Mouse (Mus musculus): Measurements from ENCODE around the gene Fstl4. TPM values are rescaled to one million over a fixed set of nuclear protein-coding genes. Genes with fewer than 3 reads are reported as not detected.

The Fstl4 gene
- polyA plus RNA-seq, 1 experiment from 2014 or later, result 5.7 TPM

- Histone ChIP-seq H3K4me3 (no peak overlapping the region), H3K27ac (no peak overlapping the region), H3K27me3 (no peaks in the 10 kb centered on the region), H3K4me1 (replicated peaks) (peaks cover 13% of the 10 kb centered on the region), H3K9me3 (replicated peaks) (no peaks in the 10 kb centered on the region), H3K36me3 (no peaks in the 10 kb centered on the region), H3K4me2 (no peak overlapping the region), H3K9ac (no peak overlapping the region)
- ATAC-seq (replicated peaks; ENCODE audit: insufficient number of reproducible peaks, insufficient read depth, low FRiP score, low read depth), result no peak
- WGBS, result 89% methylated on average over 3 of the region's 3 CpGs
Measured at GRCm38 (mm10) chr11:52775291-52775690, 10.9 kb downstream of the Fstl4 start.

GRCm38 (mm10) chr11:52782426-52782825, 18.0 kb downstream of the Fstl4 start:
- Histone ChIP-seq H3K27me3 (no peaks in the 10 kb centered on the region), H3K4me3 (no peak overlapping the region), H3K27ac (no peak overlapping the region), H3K36me3 (no peaks in the 10 kb centered on the region), H3K9ac (no peak overlapping the region), H3K4me1 (replicated peaks) (0 out of 2 replicates have a peak, but pooled peaks cover 5% of the 10 kb centered on the region), H3K9me3 (replicated peaks) (no peaks in the 10 kb centered on the region), H3K4me2 (no peak overlapping the region)
- no peak for ATAC-seq (replicated peaks; ENCODE audit: insufficient number of reproducible peaks, insufficient read depth, low FRiP score, low read depth)
- 78% methylated on average over 5 of the region's 5 CpGs for WGBS

- 64% methylated on average over 5 of the region's 5 CpGs for WGBS
- no peaks in the 10 kb centered on the region for H3K9me3 ChIP-seq (replicated peaks)
- H3K4me2 ChIP-seq, result no peak overlapping the region
- no peaks in the 10 kb centered on the region for H3K36me3 ChIP-seq
- no peaks in the 10 kb centered on the region for H3K4me1 ChIP-seq (replicated peaks)
- ATAC-seq (replicated peaks; ENCODE audit: insufficient number of reproducible peaks, insufficient read depth, low FRiP score, low read depth), result no peak
- no peak overlapping the region for H3K27ac ChIP-seq
- no peaks in the 10 kb centered on the region for H3K27me3 ChIP-seq
- H3K9ac ChIP-seq, result no peak overlapping the region
- H3K4me3 ChIP-seq, result no peak overlapping the region
Measured at GRCm38 (mm10) chr11:52794331-52794730, 29.9 kb downstream of the Fstl4 start.

GRCm38 (mm10) chr11:52809542-52809941, 45.1 kb downstream of the Fstl4 start:
- Histone ChIP-seq H3K4me1 (replicated peaks) (peaks cover 3% of the 10 kb centered on the region; the same call in 1 of the 2 replicates), H3K36me3 (no peaks in the 10 kb centered on the region), H3K27ac (peak overlapping the region; percentile 4; the same call in 1 of the 2 replicates), H3K27me3 (no peaks in the 10 kb centered on the region), H3K4me2 (peak overlapping the region; percentile 1; the same call in 1 of the 2 replicates), H3K9me3 (replicated peaks) (no peaks in the 10 kb centered on the region), H3K4me3 (no peak overlapping the region), H3K9ac (no peak overlapping the region)
- no peak for ATAC-seq (replicated peaks; ENCODE audit: insufficient number of reproducible peaks, insufficient read depth, low FRiP score, low read depth)
- whole genome bisulfite sequencing, result 60% methylated on average over 2 of the region's 2 CpGs

GRCm38 (mm10) chr11:52816004-52816403, 51.6 kb downstream of the Fstl4 start:
- no peak for ATAC-seq (replicated peaks; ENCODE audit: insufficient number of reproducible peaks, insufficient read depth, low FRiP score, low read depth)
- no peak overlapping the region for H3K4me3 ChIP-seq
- H3K9me3 ChIP-seq (replicated peaks), result no peaks in the 10 kb centered on the region
- H3K27me3 ChIP-seq, result no peaks in the 10 kb centered on the region
- no peaks in the 10 kb centered on the region for H3K36me3 ChIP-seq
- no peaks in the 10 kb centered on the region for H3K4me1 ChIP-seq (replicated peaks)
- WGBS, result 68% methylated on average over 4 of the region's 4 CpGs
- H3K27ac ChIP-seq, result no peak overlapping the region
- H3K4me2 ChIP-seq, result no peak overlapping the region
- no peak overlapping the region for H3K9ac ChIP-seq

- 17% methylated on average over 2 of the region's 2 CpGs for WGBS
- no peaks in the 10 kb centered on the region for H3K27me3 ChIP-seq
- no peak overlapping the region for H3K4me3 ChIP-seq
- no peaks in the 10 kb centered on the region for H3K4me1 ChIP-seq (replicated peaks)
- ATAC-seq (replicated peaks; ENCODE audit: insufficient number of reproducible peaks, insufficient read depth, low FRiP score, low read depth), result no peak
- no peaks in the 10 kb centered on the region for H3K9me3 ChIP-seq (replicated peaks)
- no peaks in the 10 kb centered on the region for H3K36me3 ChIP-seq
- no peak overlapping the region for H3K27ac ChIP-seq
- H3K9ac ChIP-seq, result no peak overlapping the region
- no peak overlapping the region for H3K4me2 ChIP-seq
Measured at GRCm38 (mm10) chr11:52820336-52820905, 56.0 kb downstream of the Fstl4 start.

GRCm38 (mm10) chr11:52826591-52826990, 62.2 kb downstream of the Fstl4 start:
- Histone ChIP-seq H3K9ac (no peak overlapping the region), H3K9me3 (replicated peaks) (no peaks in the 10 kb centered on the region), H3K36me3 (no peaks in the 10 kb centered on the region), H3K27me3 (no peaks in the 10 kb centered on the region), H3K4me3 (no peak overlapping the region), H3K4me2 (no peak overlapping the region), H3K27ac (no peak overlapping the region), H3K4me1 (replicated peaks) (no peaks in the 10 kb centered on the region)
- no peak for ATAC-seq (replicated peaks; ENCODE audit: insufficient number of reproducible peaks, insufficient read depth, low FRiP score, low read depth)
- 86% methylated on average over 2 of the region's 2 CpGs for WGBS

- Histone ChIP-seq H3K4me3 (no peak overlapping the region), H3K27ac (no peak overlapping the region), H3K4me2 (no peak overlapping the region), H3K9me3 (replicated peaks) (no peaks in the 10 kb centered on the region), H3K27me3 (no peaks in the 10 kb centered on the region), H3K4me1 (replicated peaks) (no peaks in the 10 kb centered on the region), H3K9ac (no peak overlapping the region), H3K36me3 (no peaks in the 10 kb centered on the region)
- no peak for ATAC-seq (replicated peaks; ENCODE audit: insufficient number of reproducible peaks, insufficient read depth, low FRiP score, low read depth)
- 83% methylated on average over 12 of the region's 12 CpGs for WGBS
Measured at GRCm38 (mm10) chr11:52831631-52832310, 67.3 kb downstream of the Fstl4 start.

GRCm38 (mm10) chr11:52832311-52832675, 67.9 kb downstream of the Fstl4 start:
- WGBS, result 95% methylated on average over 1 of the region's 1 CpGs
- no peaks in the 10 kb centered on the region for H3K27me3 ChIP-seq
- no peak overlapping the region for H3K9ac ChIP-seq
- no peaks in the 10 kb centered on the region for H3K9me3 ChIP-seq (replicated peaks)
- no peak overlapping the region for H3K27ac ChIP-seq
- H3K4me3 ChIP-seq, result no peak overlapping the region
- ATAC-seq (replicated peaks; ENCODE audit: insufficient number of reproducible peaks, insufficient read depth, low FRiP score, low read depth), result no peak
- H3K4me1 ChIP-seq (replicated peaks), result no peaks in the 10 kb centered on the region
- H3K36me3 ChIP-seq, result no peaks in the 10 kb centered on the region
- no peak overlapping the region for H3K4me2 ChIP-seq

- no peak overlapping the region for H3K4me2 ChIP-seq
- no peak overlapping the region for H3K27ac ChIP-seq
- ATAC-seq (replicated peaks; ENCODE audit: insufficient number of reproducible peaks, insufficient read depth, low FRiP score, low read depth), result no peak
- no peak overlapping the region for H3K9ac ChIP-seq
- 0 out of 2 replicates have a peak, but pooled peaks cover 2% of the 10 kb centered on the region for H3K4me1 ChIP-seq (replicated peaks)
- no peaks in the 10 kb centered on the region for H3K36me3 ChIP-seq
- 75% methylated on average over 2 of the region's 2 CpGs for WGBS
- no peaks in the 10 kb centered on the region for H3K9me3 ChIP-seq (replicated peaks)
- no peak overlapping the region for H3K4me3 ChIP-seq
- H3K27me3 ChIP-seq, result no peaks in the 10 kb centered on the region
Measured at GRCm38 (mm10) chr11:52848691-52849090, 84.3 kb downstream of the Fstl4 start.

GRCm38 (mm10) chr11:52850071-52850470, 85.6 kb downstream of the Fstl4 start:
- Histone ChIP-seq H3K27ac (no peak overlapping the region), H3K9me3 (replicated peaks) (no peaks in the 10 kb centered on the region), H3K27me3 (no peaks in the 10 kb centered on the region), H3K4me3 (no peak overlapping the region), H3K4me1 (replicated peaks) (no peaks in the 10 kb centered on the region), H3K9ac (no peak overlapping the region), H3K36me3 (no peaks in the 10 kb centered on the region), H3K4me2 (no peak overlapping the region)
- 88% methylated on average over 3 of the region's 3 CpGs for WGBS
- ATAC-seq (replicated peaks; ENCODE audit: insufficient number of reproducible peaks, insufficient read depth, low FRiP score, low read depth), result no peak

All from heart, embryonic 15.5 days (tissue).